Mouse (Mus musculus): Measurements from ENCODE around the gene Lrrc10. TPM values are rescaled to one million over a fixed set of nuclear protein-coding genes. Genes with fewer than 3 reads are reported as not detected.

Gene Lrrc10
- polyA plus RNA-seq (2015; fragmentation: Nextera tagmentation; extraction: Ambion mirVana): not detected in 2 replicates

- whole genome bisulfite sequencing: 41% methylated on average over 40 of the region's 40 CpGs
- Histone ChIP-seq H3K36me3 (peaks cover 11% of the 10 kb centered on the region; the same call in 1 of the 2 replicates), H3K4me2 (peak within 1 kb of the TSS; percentile 43), H3K27ac (replicated peaks) (no peak within 1 kb of the TSS), H3K27me3 (no peaks in the 10 kb centered on the region), H3K9me3 (no peaks in the 10 kb centered on the region), H3K9ac (no peak within 1 kb of the TSS), H3K4me3 (peak within 1 kb of the TSS; percentile 21), H3K4me1 (replicated peaks) (peaks cover 8% of the 10 kb centered on the region; the same call in 1 of the 2 replicates)
- peak; percentile 52; the same call in 1 of the 2 replicates for ATAC-seq (ENCODE audit: low FRiP score, low read depth)
Measured at GRCm38 (mm10) chr10:117045175-117046056, at the start of gene Lrrc10. Gene Lrrc10, plus strand, starts transcription at chr10:117045341.

GRCm38 (mm10) chr10:116995584-116996235 lies 49.4 kb upstream of the Lrrc10 start:
- WGBS: 73% methylated on average over 6 of the region's 6 CpGs
- Histone ChIP-seq H3K4me3 (no peak overlapping the region), H3K27me3 (no peaks in the 10 kb centered on the region), H3K36me3 (no peaks in the 10 kb centered on the region), H3K27ac (replicated peaks) (no peak overlapping the region), H3K4me2 (no peak overlapping the region), H3K4me1 (replicated peaks) (no peaks in the 10 kb centered on the region), H3K9ac (no peak overlapping the region), H3K9me3 (no peaks in the 10 kb centered on the region)
- no peak for ATAC-seq (ENCODE audit: low FRiP score, low read depth)

- no peak overlapping the region for H3K4me3 ChIP-seq
- WGBS: 80% methylated on average over 6 of the region's 6 CpGs
- ATAC-seq (ENCODE audit: low FRiP score, low read depth): no peak
- no peaks in the 10 kb centered on the region for H3K9me3 ChIP-seq
- H3K9ac ChIP-seq: no peak overlapping the region
- H3K27ac ChIP-seq (replicated peaks): no peak overlapping the region
- H3K4me1 ChIP-seq (replicated peaks): no peaks in the 10 kb centered on the region
- no peaks in the 10 kb centered on the region for H3K36me3 ChIP-seq
- H3K27me3 ChIP-seq: no peaks in the 10 kb centered on the region
- no peak overlapping the region for H3K4me2 ChIP-seq
Measured at GRCm38 (mm10) chr10:116996236-116996600, 48.9 kb upstream of the Lrrc10 start.

DNA sequence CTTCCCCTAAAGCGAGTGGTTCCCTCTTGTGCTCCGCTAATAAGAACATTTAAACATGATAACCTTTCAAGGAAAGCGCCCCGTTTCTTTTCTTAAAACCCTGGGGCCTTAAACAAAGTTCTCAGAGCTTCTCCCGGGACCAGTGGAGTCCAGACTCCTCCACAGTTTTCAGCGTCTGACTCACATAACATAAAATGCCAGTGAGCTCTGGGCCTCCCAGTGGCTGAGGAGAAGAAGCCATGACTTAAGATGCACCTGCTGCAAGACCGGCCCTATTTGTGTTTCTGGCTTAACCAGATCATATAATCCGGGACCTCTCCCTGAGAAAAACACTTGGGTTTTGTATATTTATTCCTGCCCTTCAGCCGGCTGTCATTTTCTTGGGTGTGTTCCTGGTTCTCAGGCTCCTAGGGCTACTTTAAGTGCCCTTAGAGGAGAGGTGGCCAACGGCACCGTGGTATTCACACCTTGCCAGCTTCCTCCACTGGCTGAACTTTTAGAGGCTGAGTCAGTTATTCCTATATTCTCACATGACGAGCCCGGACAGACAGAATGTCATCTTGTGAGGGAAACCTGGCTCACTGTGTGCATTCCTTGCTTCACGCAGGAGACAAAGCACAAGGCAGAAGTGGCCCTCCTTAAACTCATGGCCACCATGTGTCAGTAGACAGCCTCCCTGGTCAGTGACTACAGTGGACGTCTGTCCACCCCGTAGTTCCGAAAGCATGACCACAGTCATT lies 46.3 kb upstream of the Lrrc10 start:
- no peak overlapping the region for H3K27ac ChIP-seq (replicated peaks)
- no peaks in the 10 kb centered on the region for H3K4me1 ChIP-seq (replicated peaks)
- no peak for ATAC-seq (ENCODE audit: low FRiP score, low read depth)
- H3K4me2 ChIP-seq: no peak overlapping the region
- 88% methylated on average over 17 of the region's 17 CpGs for WGBS
- no peak overlapping the region for H3K9ac ChIP-seq
- no peaks in the 10 kb centered on the region for H3K9me3 ChIP-seq
- no peaks in the 10 kb centered on the region for H3K36me3 ChIP-seq
- H3K27me3 ChIP-seq: no peaks in the 10 kb centered on the region
- no peak overlapping the region for H3K4me3 ChIP-seq

DNA sequence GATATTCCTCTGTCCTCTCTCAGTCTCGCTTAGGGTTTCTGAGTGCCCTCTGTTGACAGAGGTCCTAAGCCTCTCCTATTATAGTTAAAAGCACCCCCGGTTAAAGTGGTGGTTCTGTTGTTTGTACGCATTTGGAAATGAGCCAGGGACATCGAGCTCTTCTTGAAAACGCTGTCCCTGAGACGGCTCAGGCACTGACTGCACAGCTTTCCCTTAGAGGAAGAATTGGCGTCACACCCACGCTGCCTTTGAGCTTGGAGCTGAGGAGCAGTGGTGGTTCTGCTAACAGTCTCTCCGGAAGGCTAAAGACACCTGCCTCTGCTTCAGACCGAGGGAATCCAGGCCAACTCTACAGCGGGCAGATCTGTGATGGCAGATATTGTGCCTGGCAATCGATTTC lies 44.2 kb upstream of the Lrrc10 start:
- no peaks in the 10 kb centered on the region for H3K27me3 ChIP-seq
- H3K9ac ChIP-seq: no peak overlapping the region
- H3K4me3 ChIP-seq: no peak overlapping the region
- H3K4me1 ChIP-seq (replicated peaks): no peaks in the 10 kb centered on the region; the same call in 1 of the 2 replicates
- H3K9me3 ChIP-seq: no peaks in the 10 kb centered on the region
- H3K36me3 ChIP-seq: no peaks in the 10 kb centered on the region
- no peak overlapping the region for H3K27ac ChIP-seq (replicated peaks)
- no peak for ATAC-seq (ENCODE audit: low FRiP score, low read depth)
- H3K4me2 ChIP-seq: no peak overlapping the region
- WGBS: 61% methylated on average over 12 of the region's 12 CpGs

GRCm38 (mm10) chr10:117004695-117005094 lies 40.4 kb upstream of the Lrrc10 start:
- H3K4me1 ChIP-seq (replicated peaks): no peaks in the 10 kb centered on the region; the same call in 1 of the 2 replicates
- no peaks in the 10 kb centered on the region for H3K36me3 ChIP-seq
- no peak overlapping the region for H3K9ac ChIP-seq
- H3K4me2 ChIP-seq: no peak overlapping the region
- WGBS: 52% methylated on average over 5 of the region's 5 CpGs
- no peak overlapping the region for H3K4me3 ChIP-seq
- ATAC-seq (ENCODE audit: low FRiP score, low read depth): 0 out of 2 replicates have a peak, but pooled peaks have one; percentile 45
- no peaks in the 10 kb centered on the region for H3K27me3 ChIP-seq
- H3K27ac ChIP-seq (replicated peaks): no peak overlapping the region
- no peaks in the 10 kb centered on the region for H3K9me3 ChIP-seq

GRCm38 (mm10) chr10:117005707-117006464 lies 39.3 kb upstream of the Lrrc10 start:
- Histone ChIP-seq H3K4me2 (no peak overlapping the region), H3K36me3 (no peaks in the 10 kb centered on the region), H3K4me3 (no peak overlapping the region), H3K27ac (replicated peaks) (no peak overlapping the region), H3K9ac (no peak overlapping the region), H3K4me1 (replicated peaks) (no peaks in the 10 kb centered on the region; the same call in 1 of the 2 replicates), H3K9me3 (no peaks in the 10 kb centered on the region), H3K27me3 (no peaks in the 10 kb centered on the region)
- 70% methylated on average over 12 of the region's 12 CpGs for WGBS
- no peak for ATAC-seq (ENCODE audit: low FRiP score, low read depth)

GRCm38 (mm10) chr10:117009691-117010090 lies 35.5 kb upstream of the Lrrc10 start:
- 93% methylated on average over 6 of the region's 6 CpGs for WGBS
- no peak overlapping the region for H3K4me2 ChIP-seq
- no peaks in the 10 kb centered on the region for H3K9me3 ChIP-seq
- H3K9ac ChIP-seq: no peak overlapping the region
- H3K27me3 ChIP-seq: no peaks in the 10 kb centered on the region
- no peaks in the 10 kb centered on the region for H3K36me3 ChIP-seq
- no peak overlapping the region for H3K4me3 ChIP-seq
- H3K4me1 ChIP-seq (replicated peaks): peaks cover 4% of the 10 kb centered on the region
- no peak for ATAC-seq (ENCODE audit: low FRiP score, low read depth)
- no peak overlapping the region for H3K27ac ChIP-seq (replicated peaks)

DNA sequence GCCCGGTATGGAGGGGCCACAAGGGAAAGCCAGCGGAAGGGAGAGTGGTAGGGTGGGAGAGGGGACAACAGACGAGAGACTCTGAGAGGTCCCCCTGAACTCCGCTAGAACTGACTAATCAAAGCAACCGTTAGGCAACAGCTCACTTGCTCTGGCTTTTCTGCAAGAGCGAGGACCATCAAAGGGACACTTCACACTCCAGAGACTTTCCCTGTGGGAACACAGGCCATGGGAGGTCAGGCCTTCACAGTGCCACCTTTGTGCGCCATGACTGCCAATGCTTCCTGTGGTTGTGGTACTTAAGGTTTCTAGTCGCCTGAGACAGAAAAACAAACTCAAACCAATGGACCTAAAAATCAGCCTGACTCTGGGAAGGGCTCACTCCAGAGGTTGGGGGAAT lies 34.1 kb upstream of the Lrrc10 start:
- H3K4me3 ChIP-seq: no peak overlapping the region
- no peaks in the 10 kb centered on the region for H3K36me3 ChIP-seq
- H3K4me1 ChIP-seq (replicated peaks): peaks cover 4% of the 10 kb centered on the region; the same call in 1 of the 2 replicates
- no peak overlapping the region for H3K27ac ChIP-seq (replicated peaks)
- H3K4me2 ChIP-seq: no peak overlapping the region
- no peaks in the 10 kb centered on the region for H3K9me3 ChIP-seq
- WGBS: 50% methylated on average over 8 of the region's 8 CpGs
- no peak for ATAC-seq (ENCODE audit: low FRiP score, low read depth)
- H3K9ac ChIP-seq: no peak overlapping the region
- no peaks in the 10 kb centered on the region for H3K27me3 ChIP-seq

DNA sequence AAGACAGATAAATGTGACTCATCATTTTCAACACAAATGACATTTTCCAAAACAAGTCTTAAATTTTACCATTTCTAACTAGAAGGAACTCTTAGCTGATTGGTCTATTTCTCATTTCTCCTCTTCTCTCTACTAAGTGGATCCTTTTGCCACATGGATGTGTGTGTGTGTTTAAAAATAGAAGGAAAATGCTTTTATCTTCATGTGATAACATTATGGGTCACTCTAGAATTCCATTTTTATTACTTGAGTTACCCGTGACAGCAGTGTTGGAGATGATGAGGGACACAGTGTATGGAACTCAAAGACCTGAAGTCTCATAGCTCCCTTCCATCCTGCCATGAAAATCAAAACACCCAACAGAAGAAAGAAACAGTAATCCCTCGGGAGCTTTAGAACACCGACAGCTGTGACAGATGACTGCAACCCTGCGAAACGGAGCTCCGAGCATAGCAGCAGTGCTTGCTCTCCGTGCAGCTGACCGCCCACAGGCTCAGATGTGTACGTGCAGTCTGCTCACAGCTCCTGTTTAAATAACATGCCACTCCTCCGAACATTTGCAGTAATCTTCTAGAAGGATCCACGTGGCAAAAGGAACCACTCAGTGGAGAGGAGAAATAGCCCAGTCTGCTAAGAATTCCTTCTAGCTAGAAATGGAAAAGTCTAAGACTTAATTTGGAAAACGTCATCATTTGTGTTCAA lies 31.3 kb upstream of the Lrrc10 start:
- Histone ChIP-seq H3K36me3 (no peaks in the 10 kb centered on the region), H3K27ac (replicated peaks) (no peak overlapping the region), H3K27me3 (no peaks in the 10 kb centered on the region), H3K9ac (no peak overlapping the region), H3K4me3 (no peak overlapping the region), H3K9me3 (no peaks in the 10 kb centered on the region), H3K4me1 (replicated peaks) (peaks cover 4% of the 10 kb centered on the region; the same call in 1 of the 2 replicates), H3K4me2 (peak overlapping the region; percentile 41)
- ATAC-seq (ENCODE audit: low FRiP score, low read depth): peak; percentile 84
- 13% methylated on average over 12 of the region's 12 CpGs for WGBS

GRCm38 (mm10) chr10:117014565-117014964 lies 30.6 kb upstream of the Lrrc10 start:
- 73% methylated on average over 5 of the region's 5 CpGs for WGBS
- H3K36me3 ChIP-seq: no peaks in the 10 kb centered on the region
- H3K4me3 ChIP-seq: no peak overlapping the region
- ATAC-seq (ENCODE audit: low FRiP score, low read depth): no peak
- no peaks in the 10 kb centered on the region for H3K27me3 ChIP-seq
- H3K9ac ChIP-seq: no peak overlapping the region
- H3K4me1 ChIP-seq (replicated peaks): peaks cover 4% of the 10 kb centered on the region; the same call in 1 of the 2 replicates
- H3K27ac ChIP-seq (replicated peaks): no peak overlapping the region
- H3K4me2 ChIP-seq: no peak overlapping the region
- H3K9me3 ChIP-seq: no peaks in the 10 kb centered on the region

All from hindbrain, embryonic 15.5 days (tissue).